27 mouse cellular contexts compared by ENCODE assay signal in genomic region chr3:38498561-38498960, GRCm38 (mm10).
"Had no signal": no experiment of that assay in that cellular context is flagged by ENCODE, and none has a peak within 500 bp of the region (broad histone marks: within the 10 kb centered on the region; RNA-seq: fewer than 3 reads in every experiment).

No protein-coding gene starts in this region.

- H3K36me3 ChIP-seq: heart, embryonic 13.5 days; heart, embryonic 15.5 days; hindbrain, embryonic 10.5 days; hindbrain, embryonic 12.5 days; intestine, embryonic 15.5 days; limb, embryonic 13.5 days; limb, embryonic 15.5 days; liver, embryonic 12.5 days had no signal

- H3K4me2 ChIP-seq: heart, embryonic 11.5 days; heart, embryonic 13.5 days; heart, embryonic 15.5 days; hindbrain, embryonic 12.5 days; hindbrain, embryonic 14.5 days; intestine, embryonic 15.5 days; limb, embryonic 13.5 days; limb, embryonic 15.5 days; liver, embryonic 12.5 days had no signal

- H3K4me3 ChIP-seq: heart, adult 2 months; heart, embryonic 13.5 days; heart, embryonic 15.5 days; hindbrain, embryonic 10.5 days; hindbrain, embryonic 12.5 days; intestine, embryonic 15.5 days; limb, embryonic 13.5 days; limb, embryonic 15.5 days; liver, embryonic 12.5 days had no signal

- H3K4me1 ChIP-seq: heart, embryonic 15.5 days; intestine, embryonic 15.5 days; limb, embryonic 13.5 days; liver, embryonic 12.5 days had no signal

- ATAC-seq: forebrain, postnatal 0 days; hindbrain, embryonic 16.5 days; inflammation-experienced regulatory T-cells, adult 6 months; intestine, embryonic 15.5 days; intestine, postnatal 0 days; liver, embryonic 12.5 days had no signal

- H3K9me3 ChIP-seq: heart, embryonic 13.5 days; heart, embryonic 15.5 days; hindbrain, embryonic 10.5 days; hindbrain, embryonic 12.5 days; intestine, embryonic 15.5 days; limb, embryonic 13.5 days; limb, embryonic 15.5 days; liver, embryonic 12.5 days had no signal

- H3K9ac ChIP-seq: forebrain, postnatal 0 days; heart, embryonic 13.5 days; heart, embryonic 15.5 days; hindbrain, embryonic 12.5 days; hindbrain, embryonic 14.5 days; intestine, embryonic 15.5 days; limb, embryonic 13.5 days; limb, embryonic 15.5 days; liver, embryonic 12.5 days; liver, embryonic 14.5 days had no signal

- H3K27me3 ChIP-seq: heart, embryonic 13.5 days; heart, embryonic 15.5 days; intestine, embryonic 15.5 days; limb, embryonic 13.5 days; limb, embryonic 15.5 days had no signal

- DNase-seq: forebrain, postnatal 0 days; gastrocnemius, postnatal 14 days; gastrocnemius, postnatal 36 days; heart, adult 11 months; heart, adult 2 months; heart, postnatal 14 days; heart, postnatal 4 days; kidney, adult 18-20 months; kidney, adult 8-10 months; kidney, postnatal 10 days; kidney, postnatal 25 days; kidney, postnatal 4 days; left cerebral cortex, postnatal 4 days had no signal

- H3K27ac ChIP-seq: heart, adult 2 months; heart, embryonic 13.5 days; heart, embryonic 15.5 days; hindbrain, embryonic 10.5 days; hindbrain, embryonic 12.5 days; hindbrain, embryonic 14.5 days; intestine, embryonic 15.5 days; limb, embryonic 13.5 days; limb, embryonic 15.5 days; liver, embryonic 12.5 days; liver, embryonic 14.5 days had no signal
